Mouse (Mus musculus) natural killer cell, adult 2 months (primary cell): ENCODE results near the gene Lrrc39.

Experiments used
- DNase-seq, 2 experiments: peaks; one replicate each; pipeline ENCODE4 v3.0.0; 2022; ENCODE audit warnings: low spot score in 2 of 2

Gene Lrrc39

GRCm38 (mm10) chr3:116562408-116563094, at the start of gene Lrrc39:
TSS of gene Lrrc39 (plus strand) at chr3:116562973.
- no peak for DNase-seq

DNA sequence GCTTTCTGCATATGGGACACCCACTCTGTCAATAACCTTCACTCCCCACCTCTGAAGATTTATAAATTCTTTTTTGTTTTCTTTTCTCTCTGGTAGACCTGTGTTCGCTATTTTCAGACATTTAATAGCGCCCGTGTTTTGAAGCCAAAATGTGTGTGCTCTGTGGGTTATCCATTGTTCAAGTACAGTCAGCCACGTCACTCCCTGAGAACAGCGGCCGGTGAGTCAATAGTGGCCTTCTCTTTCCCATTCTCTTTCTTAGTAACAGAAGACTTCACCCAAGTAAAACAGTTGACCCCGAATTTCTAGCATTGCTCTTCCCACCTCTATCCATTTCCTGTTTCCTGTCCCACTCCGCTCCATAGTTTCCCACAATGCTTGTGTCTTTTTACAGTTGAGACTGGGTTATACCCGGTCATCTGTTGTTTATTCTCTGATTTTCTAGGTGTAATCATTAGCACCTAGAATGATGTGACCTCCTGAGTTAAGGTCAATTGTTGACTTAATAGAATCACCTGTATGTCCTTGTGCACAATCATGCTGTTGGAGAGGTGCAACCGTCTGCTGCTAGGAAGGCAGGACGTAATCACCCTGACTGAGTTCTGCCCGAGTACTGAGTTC, 42.5 kb upstream of the Lrrc39 start:
- no peak for DNase-seq

- no peak for DNase-seq
Observed at GRCm38 (mm10) chr3:116529741-116530140, 33.0 kb upstream of the Lrrc39 start.

- DNase-seq, result no peak
Observed at GRCm38 (mm10) chr3:116530826-116531225, 31.9 kb upstream of the Lrrc39 start.

GRCm38 (mm10) chr3:116536428-116537199, 26.2 kb upstream of the Lrrc39 start:
- no peak for DNase-seq

DNA sequence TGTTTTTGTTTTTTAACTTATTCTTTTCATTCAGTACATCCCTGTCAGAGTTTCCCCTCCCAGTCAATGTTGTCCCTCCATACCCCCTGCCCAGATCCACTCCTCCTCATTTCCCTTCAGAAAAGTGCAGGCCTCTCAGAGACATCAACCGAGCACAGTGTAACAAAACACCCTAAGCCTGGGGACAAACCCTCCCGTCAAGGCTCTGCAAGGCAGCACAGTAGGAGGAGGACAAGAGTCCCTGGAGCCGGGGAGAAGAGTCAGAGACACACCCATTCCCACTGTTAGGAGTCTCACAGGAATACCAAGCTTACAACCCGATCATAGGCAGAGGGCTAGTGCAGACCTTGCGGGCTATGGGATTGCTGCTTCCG, 25.6 kb upstream of the Lrrc39 start:
- no peak for DNase-seq

GRCm38 (mm10) chr3:116542070-116542469, 20.7 kb upstream of the Lrrc39 start:
- no peak for DNase-seq

GRCm38 (mm10) chr3:116542532-116542931, 20.2 kb upstream of the Lrrc39 start:
- no peak for DNase-seq

- no peak for DNase-seq
Observed at GRCm38 (mm10) chr3:116547430-116547829, 15.3 kb upstream of the Lrrc39 start.

DNA sequence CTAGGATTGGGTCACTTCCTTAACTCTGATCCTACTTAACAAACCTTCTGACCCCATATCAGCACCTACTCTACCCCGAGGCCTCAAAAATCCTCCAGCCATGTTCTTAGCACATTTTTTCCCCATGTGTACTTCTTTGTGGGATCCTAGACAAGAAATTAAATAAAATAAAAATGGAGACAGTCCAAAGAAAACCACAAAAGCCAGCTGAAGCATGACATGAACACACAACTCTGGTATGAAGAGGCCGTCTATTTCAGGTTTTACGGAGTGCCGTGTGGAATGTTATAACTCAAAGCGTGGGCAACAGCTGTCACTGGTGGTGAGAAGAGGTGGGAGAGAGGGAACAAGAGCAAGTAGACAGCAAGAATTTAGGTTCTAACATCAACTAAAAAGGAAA, 11.4 kb upstream of the Lrrc39 start:
- no peak for DNase-seq

DNA sequence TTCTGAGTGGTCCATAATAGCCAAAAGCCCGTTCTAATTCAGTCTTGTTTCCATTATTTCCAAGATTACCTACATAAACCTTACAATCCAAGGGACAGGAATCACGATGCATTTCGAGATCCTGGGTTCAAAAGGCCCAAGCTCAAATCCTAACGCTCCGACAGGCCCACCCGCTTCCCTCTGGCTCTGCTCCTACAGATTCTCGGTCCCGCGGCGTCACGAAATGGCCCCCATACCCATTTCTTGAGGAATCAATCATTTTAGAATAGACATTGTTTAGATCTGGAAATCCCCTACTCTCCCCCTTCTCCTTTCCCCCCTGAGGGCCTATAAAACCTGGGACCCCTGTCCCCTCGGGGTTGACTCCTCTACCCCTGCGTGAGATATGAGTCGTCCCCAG, 1.5 kb upstream of the Lrrc39 start:
- peak in 1 of 2 experiments; percentile 10 for DNase-seq

- DNase-seq, result no peak
Observed at GRCm38 (mm10) chr3:116563095-116563492, 321 bp downstream of the Lrrc39 start.

GRCm38 (mm10) chr3:116570628-116571027, 7.9 kb downstream of the Lrrc39 start:
- DNase-seq, result no peak

GRCm38 (mm10) chr3:116577286-116577685, 14.5 kb downstream of the Lrrc39 start:
- no peak for DNase-seq

DNA sequence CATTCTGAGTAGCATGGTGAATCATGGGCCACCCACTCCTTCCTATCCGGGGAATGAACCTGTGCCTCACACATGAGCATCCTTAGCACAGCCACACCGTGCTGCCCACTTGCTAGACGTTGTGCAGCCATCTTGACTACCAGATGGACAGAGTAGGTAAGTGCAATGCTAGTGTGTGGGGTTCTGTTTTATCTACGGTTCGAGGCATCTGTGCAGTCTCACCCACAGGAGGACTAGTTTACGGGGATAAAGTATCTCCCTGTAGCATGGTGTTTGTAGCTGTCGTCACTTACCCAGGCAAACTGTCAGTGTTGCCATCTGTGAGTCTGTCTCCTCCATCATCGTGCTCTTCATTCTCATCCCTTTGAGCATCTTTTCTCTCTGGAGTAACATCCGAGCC, 19.4 kb downstream of the Lrrc39 start:
- no peak for DNase-seq

- no peak for DNase-seq
Observed at GRCm38 (mm10) chr3:116594076-116594727, 31.4 kb downstream of the Lrrc39 start.

GRCm38 (mm10) chr3:116594728-116595602, 32.2 kb downstream of the Lrrc39 start, which contains the start of gene Sass6:
TSS of gene Sass6 (plus strand) at chr3:116594982.
- peak; percentile 92 to 94 for DNase-seq

DNA sequence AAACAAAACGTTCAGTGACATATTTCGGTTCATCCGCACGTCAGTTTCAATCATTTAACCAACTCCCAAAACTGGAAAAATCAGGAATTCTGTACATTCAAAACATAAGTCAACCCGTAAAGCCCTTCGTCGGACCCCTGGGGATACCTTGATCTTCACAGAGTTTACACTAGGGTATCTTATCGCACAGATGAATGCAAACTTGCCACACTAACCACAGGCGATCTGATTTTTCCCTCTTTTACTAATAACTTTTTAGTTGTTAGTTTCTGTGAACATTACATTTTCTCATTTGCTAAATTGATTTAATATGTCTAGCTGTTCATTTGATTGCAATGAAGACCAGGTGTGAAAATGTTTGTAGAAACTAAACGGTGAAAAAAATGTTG, 32.8 kb downstream of the Lrrc39 start:
- DNase-seq, result no peak

DNA sequence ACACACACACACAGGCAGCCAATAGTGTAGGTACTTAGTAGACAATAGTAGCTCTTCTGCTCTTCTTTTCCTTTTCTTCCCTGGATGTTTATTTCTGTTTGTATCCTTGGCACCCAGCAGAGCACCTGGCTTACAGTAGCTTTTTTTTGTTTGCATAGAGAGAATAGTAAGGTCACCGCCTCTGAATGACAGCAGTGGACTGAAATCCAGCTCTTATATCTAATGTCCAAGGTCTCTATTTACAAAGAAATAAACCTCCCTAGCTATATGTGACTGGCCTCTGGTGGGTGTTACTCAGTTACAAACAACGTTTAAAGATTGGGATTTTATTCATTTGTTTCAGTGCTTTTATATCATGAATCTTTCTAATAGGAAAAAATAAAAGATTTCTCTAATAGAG, 36.9 kb downstream of the Lrrc39 start:
- DNase-seq, result no peak

GRCm38 (mm10) chr3:116601005-116601404, 38.2 kb downstream of the Lrrc39 start:
- no peak for DNase-seq

- DNase-seq, result no peak
Observed at GRCm38 (mm10) chr3:116601781-116602180, 39.0 kb downstream of the Lrrc39 start.
